Mouse (Mus musculus): ENCODE measurements around the gene Axl.

Gene Axl

DNA sequence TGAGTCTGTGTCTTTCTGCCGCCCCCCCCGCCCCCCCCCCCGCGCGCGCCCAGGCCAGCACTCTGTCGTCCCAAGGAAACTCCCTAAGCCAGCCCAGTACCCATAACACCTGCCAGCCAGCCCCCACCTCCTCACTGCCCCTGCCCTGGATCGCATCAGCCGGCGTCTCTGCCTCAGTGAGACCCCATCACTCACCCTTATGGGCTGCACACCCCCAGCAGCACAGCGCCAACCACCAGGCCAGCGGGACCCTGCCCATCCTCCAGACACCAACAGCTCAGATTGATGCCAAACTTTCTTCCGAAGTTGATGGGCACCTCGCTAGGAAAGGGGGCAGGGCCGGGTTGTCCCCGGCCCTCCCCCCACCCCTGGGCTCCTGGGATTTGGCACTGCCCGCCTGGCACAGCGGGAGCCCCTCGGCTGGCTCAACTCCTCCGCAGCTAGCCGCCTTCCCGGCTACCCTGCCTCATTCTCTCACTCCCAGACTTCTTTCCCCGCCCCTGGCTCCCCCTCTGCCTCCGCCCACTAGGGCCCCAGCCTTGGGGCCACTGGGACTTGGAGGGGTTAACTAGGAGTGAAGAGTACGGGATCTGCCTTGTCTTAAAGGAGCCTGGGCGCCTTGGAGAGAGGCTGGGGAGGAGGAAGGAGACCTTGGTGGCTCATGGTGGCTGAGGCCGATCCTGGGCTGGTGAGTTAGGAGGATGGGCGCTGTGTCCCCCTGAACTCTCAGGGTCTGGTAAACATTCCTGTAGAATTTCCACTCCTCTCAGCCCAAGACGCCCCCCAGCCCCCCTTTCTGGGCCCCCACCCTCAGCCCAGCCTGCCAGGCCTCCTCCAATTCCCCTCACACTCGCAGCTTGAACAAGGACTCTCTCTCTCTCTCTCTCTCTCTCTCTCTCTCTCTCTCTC is at the start of gene Axl:
Axl (minus strand) TSS at position 486 of the 909 bp plus-strand sequence.
- peak; percentile 73 for DNase-seq (ENCODE audit: low read depth, low spot score)

DNA sequence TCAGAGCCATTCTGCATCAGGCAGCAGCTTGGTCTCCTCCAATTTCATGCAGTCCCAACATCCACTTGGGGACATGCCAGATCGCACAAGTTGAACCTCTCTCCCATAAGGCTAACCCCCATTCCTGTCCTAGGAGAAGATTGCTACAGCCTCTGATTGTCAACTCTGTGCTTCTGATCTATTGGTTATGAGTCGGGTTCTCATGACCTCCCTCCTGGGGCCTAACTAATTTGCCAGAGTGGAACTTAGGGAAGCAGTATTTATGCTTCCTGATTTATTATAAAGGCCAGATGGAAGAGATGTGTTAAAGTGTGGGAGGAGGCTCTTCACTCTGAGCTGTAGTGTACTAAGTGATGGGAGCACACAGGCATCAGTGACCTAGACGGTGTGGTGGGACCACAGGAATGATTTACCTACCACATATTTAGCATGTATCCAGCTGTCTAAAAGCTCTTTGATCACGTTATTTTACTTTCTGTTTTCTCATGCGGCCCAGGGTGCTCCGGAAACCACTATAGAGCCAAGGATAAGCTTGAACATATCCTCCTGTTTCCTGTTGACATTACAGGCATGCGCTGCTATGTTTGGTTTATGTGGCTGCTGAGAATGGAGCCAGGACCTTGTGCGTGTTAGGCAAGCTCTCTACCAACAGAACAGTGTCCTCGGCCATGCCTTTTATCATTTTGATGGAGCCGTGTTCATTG is 46.8 kb upstream of the Axl start:
- DNase-seq (ENCODE audit: low read depth, low spot score), result no peak

DNA sequence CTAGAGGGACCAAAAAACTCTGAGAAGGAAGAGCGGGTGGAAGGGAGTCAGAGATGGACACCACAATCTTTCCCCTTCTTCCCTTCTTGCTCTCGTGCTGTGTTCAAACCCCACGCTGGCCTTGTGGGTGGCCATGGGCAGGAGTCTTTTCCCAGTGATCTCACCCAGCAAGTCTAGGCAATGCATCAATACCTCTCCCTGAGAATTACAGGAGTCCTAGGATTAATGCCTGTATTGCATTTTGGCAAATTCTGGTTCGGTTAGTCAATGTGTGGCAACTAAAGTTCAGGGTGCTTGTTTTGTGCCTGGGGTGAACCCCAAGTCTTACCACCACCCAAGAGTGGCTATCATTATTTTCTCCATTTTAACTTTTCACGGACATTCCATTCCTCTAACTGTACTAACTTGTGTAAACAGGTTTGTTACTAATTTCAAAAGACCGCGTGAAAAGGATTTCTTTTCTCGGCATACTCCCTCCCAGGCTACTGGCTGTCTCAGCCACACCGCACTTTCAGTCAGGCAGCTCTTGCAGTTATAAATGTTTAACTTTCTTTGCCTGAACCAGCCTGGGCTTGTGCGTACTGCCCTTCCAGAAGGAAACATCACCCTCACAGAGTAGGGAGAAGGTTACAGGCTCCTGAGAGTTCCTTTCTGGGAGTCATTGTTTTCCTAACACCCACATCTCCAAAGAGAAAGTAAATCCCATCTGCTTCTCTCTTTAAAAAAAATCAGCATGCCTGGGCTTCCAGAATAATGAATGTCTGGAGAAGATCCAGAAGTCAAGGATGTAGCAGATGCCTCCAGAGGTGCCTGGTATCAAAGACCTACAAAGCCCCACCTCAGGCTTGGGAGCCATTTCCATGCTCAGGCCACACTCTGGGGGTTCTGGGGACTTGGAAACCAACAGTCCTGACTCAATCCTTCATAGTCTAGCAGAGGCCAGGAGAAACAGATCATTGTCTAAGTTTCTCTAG is 43.3 kb upstream of the Axl start:
- no peak for DNase-seq (ENCODE audit: low read depth, low spot score)

DNA sequence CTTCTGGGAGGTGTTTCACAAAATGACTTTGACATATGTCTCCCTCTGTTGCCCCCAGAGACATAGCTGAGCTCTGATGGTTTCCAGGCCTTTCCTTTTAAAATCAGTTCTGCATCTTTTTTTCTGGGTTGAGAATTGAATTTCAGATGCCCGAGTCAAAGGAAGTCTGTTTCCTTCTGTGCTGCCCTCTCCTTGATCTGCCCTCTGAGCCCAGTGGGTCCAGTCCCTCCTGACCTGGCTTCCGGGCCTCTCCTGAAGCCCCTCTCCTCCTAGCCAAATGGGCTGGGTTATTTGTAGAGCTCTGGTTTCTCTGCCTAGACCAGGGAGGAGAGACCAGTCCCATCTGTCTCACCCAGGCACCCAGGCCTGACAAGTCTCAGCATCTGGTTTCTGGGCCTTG is 41.7 kb upstream of the Axl start:
- DNase-seq (ENCODE audit: low read depth, low spot score), result no peak

DNA sequence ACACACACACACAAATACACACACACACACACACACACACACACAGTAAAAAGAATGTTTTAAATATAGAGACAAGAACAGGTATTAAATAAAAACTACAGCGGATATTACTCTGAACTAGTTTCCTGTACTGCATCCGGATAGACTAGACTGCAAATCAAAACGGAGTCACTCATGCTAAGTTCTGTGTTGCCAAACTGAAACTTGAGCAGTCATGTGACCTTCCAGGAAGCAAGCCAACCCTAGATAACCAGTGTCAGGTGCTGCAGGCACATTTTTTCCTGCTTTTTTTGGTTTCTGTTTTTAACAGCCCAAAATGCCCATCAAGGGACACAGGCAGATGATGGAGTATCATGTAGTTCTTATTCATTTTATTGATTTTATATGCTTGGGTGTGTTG is 38.7 kb upstream of the Axl start:
- DNase-seq (ENCODE audit: low read depth, low spot score), result peak; percentile 51

DNA sequence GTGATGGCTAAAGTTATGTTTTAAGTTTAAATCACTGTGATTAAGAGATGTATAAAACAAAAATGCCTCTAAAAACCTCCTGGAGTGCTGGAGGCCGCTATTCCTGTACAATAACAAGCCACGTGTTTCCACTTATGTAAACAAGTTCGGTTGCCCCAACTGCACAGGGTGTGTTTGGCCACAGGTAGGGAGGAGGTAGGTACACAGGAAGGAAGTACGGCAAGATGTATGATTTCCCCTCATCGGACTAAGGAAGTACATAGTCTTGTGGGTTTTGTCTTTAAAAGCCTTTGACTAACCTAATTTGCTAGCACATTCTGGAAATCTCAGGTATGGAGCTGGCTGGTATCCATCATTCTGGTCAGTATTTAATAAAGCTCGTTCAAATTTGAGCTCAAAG is 37.5 kb upstream of the Axl start:
- DNase-seq (ENCODE audit: low read depth, low spot score), result no peak

DNA sequence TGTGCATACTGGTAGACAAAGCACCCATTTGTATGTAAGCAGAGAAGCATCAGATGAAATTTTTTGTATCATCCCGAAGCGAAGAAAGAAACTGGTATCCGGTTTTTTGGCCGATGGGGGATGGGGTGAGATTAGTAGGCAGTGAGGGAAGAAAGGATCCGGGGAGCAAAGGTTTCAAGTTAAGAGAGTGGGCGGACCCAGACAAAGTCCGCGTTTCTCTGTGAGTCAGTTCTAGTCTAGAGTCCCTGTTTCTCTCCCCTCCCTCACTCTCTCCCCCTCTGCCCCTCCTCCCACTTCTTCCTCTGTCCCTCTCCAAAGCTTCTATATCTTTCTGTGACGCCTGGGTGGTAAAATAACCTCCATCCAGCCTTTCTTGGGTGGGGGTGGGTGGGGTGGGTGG is 36.5 kb upstream of the Axl start:
- DNase-seq (ENCODE audit: low read depth, low spot score), result no peak

DNA sequence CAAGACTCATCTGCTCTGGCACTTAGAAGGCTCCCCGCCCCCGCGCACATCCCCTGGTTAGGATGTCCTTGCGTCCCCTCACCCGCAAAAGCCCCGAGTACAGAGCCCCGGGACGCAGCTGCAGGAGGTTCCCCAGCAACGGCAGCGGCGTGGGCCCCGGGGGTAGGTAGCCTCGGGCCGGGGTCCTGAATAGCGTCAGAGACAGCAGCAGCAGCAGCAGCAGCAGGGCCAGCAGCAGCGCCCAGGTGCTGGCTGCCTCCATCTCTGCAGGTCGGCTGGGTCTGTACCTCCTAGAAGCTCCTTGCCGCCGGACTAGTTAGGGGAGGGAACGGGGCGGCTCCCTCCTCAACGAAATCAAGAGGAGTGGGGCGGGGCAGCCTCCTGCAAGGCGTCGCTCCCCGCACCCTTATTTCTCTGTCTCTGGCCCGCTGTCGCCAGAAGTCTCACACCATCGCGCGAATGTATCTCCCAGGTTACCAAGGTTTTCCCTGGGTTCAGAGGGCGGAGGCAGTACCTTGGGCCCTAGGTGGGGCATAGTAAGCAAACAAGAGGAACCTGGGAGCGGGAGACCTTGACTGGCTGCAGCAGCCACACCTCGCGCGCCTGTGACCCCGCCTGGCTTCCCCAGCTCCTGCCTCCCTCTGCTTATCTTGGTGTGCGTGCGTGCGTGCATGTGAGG is 27.9 kb upstream of the Axl start, which contains the start of gene Cyp2s1:
Cyp2s1 (minus strand) TSS at position 673 of the 679 bp plus-strand sequence.
- DNase-seq (ENCODE audit: low read depth, low spot score), result no peak

DNA sequence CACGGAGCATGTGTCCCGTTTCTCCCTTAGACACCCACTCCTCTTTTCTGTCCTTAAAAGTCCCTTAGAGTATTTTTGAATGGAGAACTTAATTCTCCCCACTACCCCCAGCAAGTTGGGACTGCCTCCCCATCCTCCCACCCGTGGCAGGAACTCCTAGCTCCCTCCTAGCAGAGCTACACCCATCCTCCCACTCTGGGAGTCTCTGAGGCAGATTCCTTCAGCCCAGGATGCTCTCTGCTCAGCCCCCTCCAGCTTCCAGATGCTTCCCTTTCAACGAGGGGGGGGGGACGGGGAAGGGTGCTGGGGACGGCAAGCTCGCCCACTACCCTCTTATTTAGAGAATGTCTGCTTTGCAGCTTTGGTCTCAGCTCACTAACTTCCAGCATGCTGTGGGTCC is 27.1 kb upstream of the Axl start:
- DNase-seq (ENCODE audit: low read depth, low spot score), result no peak

DNA sequence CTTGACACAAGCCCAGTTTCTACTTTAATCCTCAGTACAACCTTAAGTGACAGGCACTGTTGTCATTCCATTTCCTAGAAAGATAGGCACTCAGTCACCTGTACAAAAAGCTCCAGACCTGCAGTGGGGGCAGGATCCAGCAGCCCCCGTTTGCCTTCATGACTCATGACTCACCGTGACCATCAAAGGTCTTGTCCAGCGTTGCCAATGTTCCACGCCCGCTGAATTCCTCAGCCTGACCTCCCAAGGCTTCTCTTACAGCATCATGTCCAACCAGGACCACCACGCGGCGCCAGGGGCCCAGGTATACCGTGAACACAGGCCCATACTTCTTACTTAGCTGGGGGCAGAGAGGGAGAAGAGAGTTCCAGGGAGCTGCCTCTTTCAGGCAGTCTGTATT is 26.2 kb upstream of the Axl start:
- no peak for DNase-seq (ENCODE audit: low read depth, low spot score)

DNA sequence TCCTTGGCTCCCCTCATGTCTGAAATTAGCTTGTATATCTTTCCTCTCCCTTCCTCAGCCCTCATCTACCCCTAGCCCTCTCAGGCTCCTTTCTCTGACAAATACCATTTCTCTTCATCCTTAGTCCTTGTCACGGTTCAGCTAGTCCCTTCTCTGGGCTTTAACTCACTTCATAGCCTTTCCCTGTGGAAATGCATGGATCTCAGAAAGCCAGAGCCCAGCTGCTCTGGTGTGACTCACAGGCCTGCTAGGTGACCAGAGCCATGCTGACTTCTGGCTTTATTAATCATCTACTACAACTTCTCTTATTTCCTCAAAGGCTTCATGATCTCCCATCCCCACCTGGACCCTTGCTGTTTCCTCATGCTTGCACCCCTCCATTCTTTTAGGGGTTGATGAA is 23.7 kb upstream of the Axl start:
- DNase-seq (ENCODE audit: low read depth, low spot score), result no peak

DNA sequence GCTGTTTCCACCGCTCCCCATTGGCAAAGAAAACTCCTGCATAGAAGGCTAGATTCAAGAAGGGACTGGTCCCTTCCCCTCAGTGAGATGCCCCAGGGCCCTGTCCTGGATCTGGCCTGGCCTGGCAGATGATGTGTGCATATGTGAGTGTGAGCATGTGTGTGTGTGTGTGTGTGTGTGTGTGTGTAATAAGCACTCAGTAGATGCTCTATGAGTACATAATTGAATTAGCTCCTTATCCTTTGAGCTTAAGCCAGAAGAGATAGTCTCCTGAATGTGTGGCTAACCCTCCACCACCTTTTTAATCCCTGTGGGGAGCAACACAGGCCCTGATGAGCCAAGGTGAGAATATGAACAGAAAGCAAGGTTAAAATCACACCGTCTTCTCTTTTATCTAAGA is 23.2 kb upstream of the Axl start:
- DNase-seq (ENCODE audit: low read depth, low spot score), result no peak

DNA sequence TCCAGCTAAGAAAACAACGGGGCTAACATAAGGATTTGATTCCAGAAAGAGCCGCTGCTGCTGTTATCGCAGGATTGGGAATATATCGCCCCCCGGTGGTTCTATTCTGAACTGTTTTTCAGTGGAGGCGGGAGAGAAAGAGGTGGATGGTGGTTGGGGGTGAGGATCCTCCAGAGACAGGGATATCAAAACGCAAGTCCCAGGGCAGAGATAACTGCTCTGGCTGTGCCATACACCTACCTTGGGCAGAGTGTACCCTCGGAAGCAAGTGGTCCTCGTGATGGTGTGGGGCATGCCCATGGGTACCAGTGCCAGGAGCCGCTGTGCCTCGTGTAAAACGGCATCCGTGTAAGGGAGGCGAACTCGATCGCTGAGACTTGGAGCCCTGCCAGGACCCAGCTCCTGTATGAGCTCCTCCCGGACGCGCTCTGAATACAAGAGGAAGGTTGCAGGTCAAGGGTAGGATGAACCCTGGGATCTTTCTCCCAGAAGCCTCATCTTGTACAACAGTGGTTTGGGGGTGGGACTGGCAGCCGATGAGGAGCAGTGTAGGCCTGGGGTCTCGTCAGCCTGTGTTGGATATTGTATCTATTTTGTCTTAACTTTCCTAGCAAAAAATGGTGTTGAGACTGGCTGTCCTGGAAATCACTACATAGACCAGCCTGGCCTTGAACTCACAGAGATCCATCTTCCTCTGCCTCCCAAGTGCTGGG is 17.3 kb upstream of the Axl start:
- DNase-seq (ENCODE audit: low read depth, low spot score), result no peak

DNA sequence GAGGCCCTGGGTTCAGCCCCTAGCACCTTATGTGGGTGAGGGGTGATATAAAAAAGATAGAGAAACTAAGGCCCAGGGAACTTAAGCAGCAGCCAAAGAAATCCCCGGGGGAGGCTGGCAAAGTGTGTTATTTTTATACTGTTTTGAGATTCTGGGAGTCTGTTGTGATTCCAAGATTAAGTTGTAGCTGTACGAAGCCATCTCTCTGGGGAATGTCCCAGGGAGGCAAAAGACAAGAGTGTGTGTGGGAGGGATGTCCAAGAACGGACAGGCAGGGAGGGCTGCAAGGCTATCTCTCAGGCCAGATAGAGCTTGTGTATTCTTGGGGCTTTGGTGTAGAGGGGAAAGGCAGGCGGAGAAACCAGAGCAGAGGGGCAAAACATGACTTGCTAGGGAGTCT is 16.3 kb upstream of the Axl start:
- DNase-seq (ENCODE audit: low read depth, low spot score), result no peak

DNA sequence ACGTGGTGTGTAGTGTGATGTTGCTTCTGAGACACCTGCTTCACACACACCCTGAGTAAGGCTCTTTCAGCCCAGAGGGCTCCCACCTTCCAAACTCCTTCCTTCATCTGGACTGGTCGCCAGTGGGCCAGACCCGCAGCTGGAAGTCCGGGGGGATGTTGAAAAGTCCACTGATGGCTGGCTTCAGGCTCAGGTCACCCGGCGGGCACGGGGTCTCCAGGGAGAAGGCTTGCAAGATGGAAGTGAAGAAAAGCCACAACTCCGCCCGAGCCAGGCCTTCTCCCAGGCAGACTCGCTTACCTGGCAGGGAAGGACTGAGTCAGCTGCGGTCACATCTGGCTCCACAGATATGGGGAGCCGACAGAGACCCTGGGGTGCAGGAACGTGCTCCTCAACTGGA is 15.0 kb upstream of the Axl start:
- no peak for DNase-seq (ENCODE audit: low read depth, low spot score)

DNA sequence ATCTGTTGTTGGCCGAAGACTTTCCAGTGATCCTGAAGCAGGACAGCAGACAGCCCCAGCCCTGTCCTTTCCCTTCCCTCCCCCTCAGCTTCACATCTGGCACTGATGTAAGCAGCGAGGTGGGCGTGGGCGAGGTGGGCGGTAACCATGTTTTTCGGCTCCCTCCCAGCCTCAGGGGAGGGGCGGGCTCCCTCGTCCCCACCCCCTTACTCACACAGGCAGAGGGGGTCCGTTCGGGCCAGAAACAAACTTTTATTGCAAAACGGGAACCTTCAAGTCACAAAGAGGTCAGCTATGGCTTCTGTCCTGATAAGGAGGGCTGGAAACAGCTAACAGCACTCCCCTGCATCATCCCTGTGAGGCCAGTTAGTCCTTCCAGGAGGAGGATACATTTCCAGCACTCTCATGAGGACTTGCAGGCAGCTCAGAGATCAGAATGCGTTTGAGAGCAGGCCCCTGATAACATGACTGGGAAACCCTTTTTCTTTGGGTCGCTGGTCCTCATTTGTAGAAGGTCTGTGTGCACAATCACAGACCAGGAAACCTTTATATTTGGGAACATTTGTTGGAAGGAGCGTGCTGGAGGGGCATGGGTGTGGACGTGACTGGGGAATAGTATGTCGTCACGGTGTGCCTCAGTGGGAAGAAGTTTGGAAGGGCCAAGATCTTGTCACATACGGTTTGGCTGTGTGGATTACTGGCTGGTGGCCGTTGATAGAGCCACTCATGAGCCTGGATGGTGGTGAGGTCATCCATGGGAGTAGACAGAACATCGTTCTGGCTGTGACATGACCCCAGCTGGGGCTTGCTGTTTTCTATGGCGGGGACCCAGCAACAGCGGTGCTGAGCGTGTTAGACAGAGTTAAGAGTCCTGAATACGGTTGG is 14.0 kb upstream of the Axl start:
- DNase-seq (ENCODE audit: low read depth, low spot score), result peak; percentile 93

DNA sequence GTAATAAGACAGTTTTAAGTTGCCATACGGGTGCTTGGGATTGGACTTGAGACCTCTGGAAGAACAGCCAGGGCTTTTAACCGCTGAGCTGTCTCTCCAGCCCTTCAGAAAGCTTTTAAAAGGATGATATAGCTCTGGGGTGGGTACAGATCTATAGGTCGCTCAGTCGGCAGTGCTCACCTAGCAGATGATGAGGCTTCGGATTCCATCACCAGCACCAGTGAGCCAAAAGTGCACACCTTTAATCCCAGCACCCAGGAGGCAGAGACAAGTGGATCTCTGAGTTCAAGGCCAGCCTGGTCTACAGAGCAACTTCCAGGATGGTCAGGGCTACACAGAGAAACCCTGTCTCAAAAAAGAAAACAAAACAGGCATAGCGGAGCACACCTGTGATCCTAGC is 12.5 kb upstream of the Axl start:
- DNase-seq (ENCODE audit: low read depth, low spot score), result no peak

DNA sequence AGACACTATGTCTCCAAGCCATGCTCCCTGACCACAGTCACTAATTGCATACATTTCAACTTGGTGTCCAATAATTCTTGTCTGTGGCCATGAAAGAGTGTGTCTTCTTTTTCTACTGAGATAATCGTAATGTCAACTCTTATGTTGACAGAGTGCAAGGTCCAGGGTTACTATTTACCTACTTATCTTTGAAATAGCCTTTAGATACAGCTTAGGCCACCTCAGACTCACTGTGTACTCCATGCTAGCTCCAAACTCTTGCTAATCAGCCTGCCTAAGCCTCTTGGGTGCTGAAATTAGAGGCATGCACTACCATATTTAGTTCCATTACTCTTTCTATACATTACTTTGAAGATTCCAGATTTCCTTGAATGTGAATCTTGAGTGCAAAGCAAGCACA is 10.9 kb upstream of the Axl start:
- no peak for DNase-seq (ENCODE audit: low read depth, low spot score)

DNA sequence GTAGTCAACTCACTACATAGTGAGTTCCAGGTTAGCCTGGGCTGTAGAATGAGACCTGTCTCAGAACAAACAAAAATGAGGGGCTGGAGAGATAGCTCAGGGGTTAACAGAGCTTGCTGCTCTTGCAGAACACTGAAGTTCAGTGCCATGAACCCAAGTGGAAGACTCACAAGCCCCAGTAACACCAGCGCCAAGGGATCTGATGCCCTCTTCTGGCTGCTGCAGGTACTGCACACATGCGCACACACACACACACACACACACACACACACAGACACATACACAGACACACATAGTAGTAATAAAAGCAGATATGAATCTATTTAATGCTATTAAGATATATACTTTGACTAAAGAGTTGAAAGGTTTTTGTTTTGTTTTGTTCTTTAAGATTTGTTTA is 10.0 kb upstream of the Axl start:
- DNase-seq (ENCODE audit: low read depth, low spot score), result no peak

DNA sequence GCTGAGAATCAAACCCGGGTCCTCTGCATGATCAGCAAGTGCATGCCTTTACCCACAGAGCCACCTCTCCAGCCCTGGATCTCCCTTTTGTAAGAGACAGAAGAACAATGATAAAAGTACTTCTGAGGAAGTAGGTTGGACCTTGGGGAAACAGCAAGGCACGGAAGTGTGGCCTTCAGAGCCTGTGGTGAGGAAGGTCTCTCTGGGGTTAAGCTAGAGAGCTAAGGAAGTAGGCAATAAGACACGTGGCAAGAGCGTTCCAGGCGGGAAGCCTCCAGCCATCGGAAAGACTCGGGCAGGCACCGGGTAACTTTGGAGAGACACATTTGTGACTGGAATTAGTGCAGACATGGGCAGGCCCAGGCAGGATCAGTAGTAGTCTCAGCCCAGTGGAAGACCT is 6.3 kb upstream of the Axl start:
- DNase-seq (ENCODE audit: low read depth, low spot score), result no peak
